Mouse (Mus musculus) c-Kit-positive CD71-negative TER-119-negative erythroid progenitor cells, embryonic 14.5 days (primary cell): ENCODE measurements around the gene Pxmp2.

ENCODE experiments used
- DNase-seq: peaks from one replicate; pipeline ENCODE4 v3.0.0-alpha.2; 2013; ENCODE audit warnings: low read depth

The Pxmp2 gene

DNA sequence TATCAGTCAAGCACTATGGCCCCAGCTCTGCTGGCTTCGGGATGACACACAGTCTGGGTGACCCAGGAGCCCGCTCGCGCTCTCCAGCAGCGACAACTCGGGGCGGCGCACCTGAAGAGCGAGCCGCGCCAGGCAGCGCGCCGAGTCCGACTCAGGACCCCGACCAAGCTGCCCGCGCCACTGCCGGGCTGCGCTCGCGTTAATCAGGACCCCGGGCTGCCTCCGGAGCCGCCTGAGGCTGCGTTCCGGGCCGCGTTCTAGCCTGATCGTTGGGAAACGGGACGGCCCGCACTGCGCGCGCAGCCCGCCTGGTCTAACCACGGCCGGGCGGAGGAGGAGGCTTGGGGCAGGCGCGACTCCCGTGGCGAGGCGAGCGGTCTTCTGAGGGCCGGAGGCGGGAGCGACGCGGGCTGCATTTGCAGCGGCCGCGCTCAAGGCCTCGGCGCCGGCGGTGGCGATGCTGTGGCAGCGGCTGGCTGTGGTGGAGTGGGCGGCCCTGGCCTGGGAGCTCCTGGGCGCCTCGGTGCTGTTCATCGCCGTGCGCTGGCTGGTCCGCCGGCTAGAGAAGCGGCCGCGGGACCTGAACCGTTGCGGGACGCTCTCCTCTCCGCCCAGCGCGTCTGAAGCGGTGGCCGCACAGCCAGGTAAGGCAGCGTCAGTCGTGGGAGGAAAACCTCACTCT is 55.1 kb downstream of the Pxmp2 start, which contains the start of gene Ankle2:
Gene Ankle2 (plus strand): TSS at position 225 of the 682 bp plus-strand sequence.
- DNase-seq = peak; percentile 88

DNA sequence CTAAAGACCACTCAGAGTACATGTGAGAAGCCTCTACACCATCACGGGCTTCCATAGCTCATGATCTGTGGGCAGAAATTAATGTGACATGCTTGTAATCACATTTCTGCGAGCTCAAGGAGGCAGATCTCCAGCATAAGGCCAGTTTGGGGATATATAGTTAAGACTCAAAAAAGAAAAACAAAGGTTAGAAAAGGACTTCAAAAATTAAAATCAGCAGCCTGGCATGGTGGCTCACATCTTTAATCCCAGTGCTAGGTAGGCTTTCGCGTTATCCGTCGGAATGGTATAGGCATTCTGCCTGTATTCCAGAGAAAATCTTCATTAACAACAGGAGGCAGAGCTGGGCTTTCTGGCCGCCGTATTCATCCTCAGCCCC is 55.6 kb downstream of the Pxmp2 start:
- DNase-seq = no peak

DNA sequence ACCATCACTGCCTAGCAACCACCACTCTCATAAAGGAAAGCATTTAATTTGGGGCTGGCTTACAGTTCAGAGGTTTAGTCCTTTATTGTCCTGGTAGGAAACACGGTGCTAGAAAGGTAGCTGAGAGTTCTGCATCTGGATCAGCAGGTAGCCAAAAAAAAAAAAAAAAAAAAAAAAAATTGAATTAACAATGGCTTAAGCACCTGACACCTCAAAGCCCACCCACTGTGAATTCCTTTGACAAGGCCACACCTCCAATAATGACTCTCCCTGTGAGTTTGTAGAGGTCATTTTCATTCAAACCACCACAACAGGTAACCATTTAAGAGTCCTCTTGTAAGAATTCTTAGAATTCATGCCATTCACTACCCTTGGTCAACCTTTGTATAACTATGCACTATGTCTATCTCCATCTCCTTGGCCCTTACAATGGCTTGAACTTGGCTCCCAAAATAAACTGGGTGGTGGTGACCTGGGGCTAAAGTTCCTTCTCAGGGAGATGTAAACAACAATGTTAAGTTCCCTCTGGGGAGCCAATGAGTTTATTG is 58.6 kb downstream of the Pxmp2 start:
- DNase-seq = no peak

DNA sequence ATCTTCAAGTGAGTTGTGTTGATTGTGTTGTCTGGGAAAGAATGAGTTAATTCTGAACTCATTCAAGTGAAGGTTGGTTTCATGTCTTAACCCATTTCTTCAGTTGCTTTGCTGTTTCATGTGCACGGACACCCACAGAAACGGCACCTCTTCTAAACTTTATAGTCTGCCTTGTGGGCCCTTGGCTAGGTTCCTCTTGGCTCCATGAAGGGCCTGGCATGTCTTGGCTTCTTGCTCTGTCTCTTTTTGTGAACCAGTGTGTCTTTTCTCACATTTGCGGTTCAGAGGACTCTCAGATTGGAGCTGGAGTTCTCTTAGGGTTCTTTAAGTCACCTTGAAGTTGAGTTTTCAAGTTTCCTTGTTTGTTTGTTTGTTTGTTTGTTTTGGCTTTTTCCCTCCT is 60.9 kb downstream of the Pxmp2 start:
- DNase-seq = no peak
